Mouse (Mus musculus) common myeloid progenitor, adult 5-6 weeks (primary cell): ENCODE data around the gene Dph2. TPM values are rescaled to one million over a fixed set of nuclear protein-coding genes. Genes with fewer than 3 reads are reported as not detected.

Experiments
- ATAC-seq: replicated peaks from 2 replicates; pipeline ENCODE4 v1.8.0; 2016; ENCODE audit warnings: low read depth, mild to moderate bottlenecking, moderate TSS enrichment, inconsistent platforms; ENCODE audit not compliant: poor library complexity, severe bottlenecking
- total RNA-seq: library from RNA; stranded (forward); fragments of 200-1000, 187-1606 nt; gene quantifications from 2 replicates; pipeline ENCODE4 v1.2.3, GENCODE M21; 2017

Gene Dph2
- total RNA-seq, 1 experiment from 2014 or later = 7.0 TPM

DNA sequence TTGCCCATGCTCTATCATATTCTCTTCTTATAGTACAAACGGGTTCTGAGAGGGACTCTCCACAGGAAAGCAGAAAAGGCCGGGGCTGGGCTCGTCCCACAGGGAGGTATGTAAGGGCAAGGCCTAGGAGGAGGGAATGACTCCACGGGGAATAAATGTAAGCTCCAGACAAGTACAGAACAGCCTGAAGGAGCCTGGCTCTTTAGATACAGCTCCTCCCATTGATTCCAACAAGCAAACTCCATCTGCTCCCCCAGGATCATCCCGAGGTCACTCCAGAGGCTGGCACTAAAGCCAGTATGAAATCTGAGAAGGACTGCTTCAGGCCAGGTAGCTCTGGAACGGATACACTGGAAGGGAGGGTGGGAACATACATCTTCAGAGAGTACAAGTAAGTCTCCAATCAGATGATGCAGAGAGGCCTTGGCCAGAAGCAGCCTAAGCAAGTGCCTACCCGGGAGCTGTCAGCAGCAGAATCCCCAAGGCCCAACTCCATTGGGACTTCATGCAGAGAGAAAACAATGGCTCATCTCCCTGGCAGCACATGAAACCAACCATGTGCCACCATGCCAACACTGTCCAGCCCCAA is 20.9 kb upstream of the Dph2 start:
- no peak for ATAC-seq

DNA sequence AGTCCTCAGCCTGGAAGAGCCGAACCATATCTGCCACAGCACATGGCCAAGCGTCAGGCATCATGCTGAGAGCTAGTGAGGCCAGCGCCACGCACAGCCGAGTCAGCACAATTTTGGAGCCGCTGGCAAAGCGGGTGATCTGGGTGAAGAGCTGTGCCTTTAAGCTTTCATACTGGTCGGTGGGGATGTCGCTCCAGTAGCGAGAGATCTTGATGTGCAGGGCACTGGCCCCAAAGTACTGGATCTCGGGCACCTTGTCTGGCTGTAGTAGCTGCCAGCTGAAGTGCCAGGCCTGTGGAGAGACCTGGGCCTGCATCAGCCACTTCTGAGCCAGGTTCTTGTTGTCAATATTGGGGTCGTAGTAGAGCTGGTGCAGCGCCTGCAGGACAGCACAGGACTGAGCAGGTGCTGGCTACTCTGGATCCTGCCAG is 20.3 kb upstream of the Dph2 start:
- no peak for ATAC-seq

- no peak for ATAC-seq
Measured at GRCm38 (mm10) chr4:117908834-117909453, 17.1 kb upstream of the Dph2 start.

- no peak for ATAC-seq
Measured at GRCm38 (mm10) chr4:117906196-117906595, 14.4 kb upstream of the Dph2 start.

GRCm38 (mm10) chr4:117904761-117905160 is 12.9 kb upstream of the Dph2 start:
- no peak for ATAC-seq

- no peak for ATAC-seq
Measured at GRCm38 (mm10) chr4:117904094-117904493, 12.3 kb upstream of the Dph2 start.

GRCm38 (mm10) chr4:117898111-117898510 is 6.3 kb upstream of the Dph2 start:
- no peak for ATAC-seq

DNA sequence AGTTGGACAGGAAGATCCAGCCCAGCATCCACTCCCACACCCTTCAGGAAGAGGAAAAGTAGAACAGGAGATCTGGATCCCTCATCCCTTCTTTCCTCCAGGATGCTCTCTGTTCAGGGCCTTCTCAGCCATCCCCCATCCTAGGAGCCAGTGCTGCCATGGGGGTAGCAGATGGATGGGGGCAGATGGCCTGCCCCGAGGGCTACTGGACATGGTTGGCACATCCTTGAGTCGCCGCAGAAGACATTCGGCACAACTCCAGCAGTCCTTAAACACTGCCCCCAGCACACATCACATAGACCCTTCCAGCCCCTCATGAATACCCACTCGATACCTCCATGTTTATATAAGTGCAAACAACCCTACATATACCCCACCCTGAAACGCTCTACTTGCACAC is 4.2 kb upstream of the Dph2 start:
- ATAC-seq = no peak

DNA sequence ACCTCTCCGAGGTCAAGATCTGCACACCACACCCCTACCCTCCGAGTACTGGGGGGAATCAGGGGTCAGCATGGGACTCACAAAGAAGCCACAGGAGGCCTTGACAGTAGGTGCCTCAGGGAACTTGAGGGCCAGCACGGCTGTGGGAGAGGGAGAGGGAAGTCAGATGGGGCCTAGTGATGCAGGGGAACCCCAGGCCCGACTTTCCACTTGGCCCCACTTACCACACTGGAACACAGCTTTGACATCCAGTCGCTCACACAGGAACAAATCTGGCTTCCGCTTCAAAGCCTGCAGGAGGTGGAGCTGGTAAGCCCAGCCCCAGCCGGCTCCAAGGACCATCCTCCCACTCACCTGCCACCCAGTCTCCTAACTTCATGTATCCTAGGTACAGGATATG is 3.5 kb upstream of the Dph2 start:
- no peak for ATAC-seq

DNA sequence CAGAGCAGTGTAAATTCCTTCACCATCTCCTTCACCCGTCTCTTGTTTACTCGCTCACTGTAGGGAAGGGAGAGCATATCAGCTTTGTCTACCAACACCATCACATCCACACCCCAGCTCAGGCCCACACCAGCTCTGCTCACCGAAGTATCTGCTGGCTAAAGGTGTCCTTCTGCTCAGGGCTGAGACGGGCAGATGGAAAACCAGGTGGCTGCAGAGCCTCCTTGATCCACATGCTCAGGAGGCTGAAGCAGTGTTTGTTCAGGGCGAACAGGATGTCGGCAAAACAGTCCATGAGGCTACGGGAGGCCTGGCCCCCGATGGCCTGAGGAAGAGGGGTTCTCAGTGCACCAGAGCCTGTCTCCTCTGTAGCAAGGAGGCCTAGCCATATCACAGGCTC is 2.8 kb upstream of the Dph2 start:
- no peak for ATAC-seq

- peak; percentile 49 for ATAC-seq
Measured at GRCm38 (mm10) chr4:117893376-117893775, 1.5 kb upstream of the Dph2 start.

DNA sequence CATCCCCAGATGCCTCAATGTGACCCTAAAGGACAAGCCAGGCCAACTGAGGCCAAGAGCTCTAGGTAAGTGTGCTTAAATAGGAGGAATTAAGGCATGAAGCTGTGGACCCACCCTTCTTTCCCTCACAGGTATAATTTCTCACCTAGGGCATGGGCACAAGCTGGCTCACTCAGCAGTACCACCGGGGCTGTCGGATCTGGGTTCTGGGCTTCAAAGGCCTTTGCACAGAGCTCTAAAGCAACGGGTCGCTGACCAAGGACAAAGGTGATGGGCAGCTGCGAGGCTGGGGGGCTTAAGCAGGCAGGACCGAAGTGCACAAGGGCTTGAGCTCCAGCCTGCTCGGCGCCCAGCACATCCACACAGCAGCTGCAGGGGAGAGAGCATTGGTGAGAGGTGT is 1.1 kb downstream of the Dph2 start:
- ATAC-seq = no peak

DNA sequence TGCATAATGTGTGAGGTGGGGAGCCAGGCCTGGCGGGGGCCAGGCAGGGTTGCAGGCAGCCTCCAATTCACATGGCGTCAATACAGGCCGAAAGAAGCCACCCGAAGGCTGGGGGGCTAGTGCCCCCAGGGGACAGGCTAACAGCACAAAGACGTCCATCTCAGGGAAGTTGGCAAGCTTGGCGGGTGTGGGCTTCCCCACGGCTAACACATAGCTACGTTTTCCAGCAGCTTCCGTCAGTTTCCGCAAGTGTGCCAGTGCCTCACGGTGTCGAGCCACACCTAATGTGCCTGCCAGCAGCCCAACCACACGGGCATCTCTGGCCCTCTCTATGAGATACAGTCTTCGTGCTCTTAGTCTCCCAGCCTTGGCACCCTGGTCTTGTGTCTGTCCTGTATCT is 1.8 kb downstream of the Dph2 start:
- no peak for ATAC-seq

GRCm38 (mm10) chr4:117889471-117889870 is 2.4 kb downstream of the Dph2 start:
- no peak for ATAC-seq

DNA sequence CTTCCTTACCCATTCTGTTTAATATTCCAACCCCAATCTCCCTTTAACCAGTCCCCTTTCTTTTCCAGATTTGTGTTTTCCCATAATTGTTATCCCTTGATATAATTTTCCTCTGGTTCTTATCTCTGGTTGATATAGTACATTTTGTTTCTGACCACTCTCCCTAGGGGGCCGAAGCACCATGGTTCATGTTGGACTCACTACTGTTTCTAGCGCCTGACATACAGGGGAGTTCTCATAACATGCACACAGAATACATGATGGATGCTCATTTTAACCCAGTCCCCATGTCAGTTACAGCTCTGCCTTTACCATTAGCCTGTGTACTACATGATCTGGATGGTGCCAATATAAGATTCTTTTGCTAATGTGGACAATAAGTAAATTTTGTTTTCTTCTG is 3.9 kb downstream of the Dph2 start:
- no peak for ATAC-seq

- peak; percentile 71 for ATAC-seq
Measured at GRCm38 (mm10) chr4:117887133-117887532, 4.7 kb downstream of the Dph2 start, which contains the start of gene Atp6v0b. Gene Atp6v0b (minus strand): TSS chr4:117887333.

GRCm38 (mm10) chr4:117886644-117887043 is 5.2 kb downstream of the Dph2 start:
- ATAC-seq = peak; percentile 27; the same call in 1 of the 2 replicates

DNA sequence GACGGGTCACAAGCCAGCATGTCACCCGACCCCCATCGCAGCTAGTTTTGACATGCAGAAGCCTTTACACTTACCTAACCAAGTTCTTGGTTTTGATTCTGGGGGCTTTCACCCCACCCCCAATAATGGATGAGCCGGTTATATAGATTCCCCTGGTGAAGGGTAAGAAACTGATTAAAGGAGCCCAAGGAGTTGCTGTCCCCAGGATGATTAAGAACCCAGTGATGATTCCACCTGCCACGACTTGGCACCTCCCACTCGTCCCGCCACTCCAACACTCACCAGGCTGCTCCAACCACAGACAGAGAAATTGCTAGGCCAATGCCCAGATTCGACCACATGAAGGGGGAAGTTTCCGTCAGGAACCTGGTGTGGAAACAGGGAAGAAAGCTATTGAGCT is 5.8 kb downstream of the Dph2 start:
- ATAC-seq = no peak

DNA sequence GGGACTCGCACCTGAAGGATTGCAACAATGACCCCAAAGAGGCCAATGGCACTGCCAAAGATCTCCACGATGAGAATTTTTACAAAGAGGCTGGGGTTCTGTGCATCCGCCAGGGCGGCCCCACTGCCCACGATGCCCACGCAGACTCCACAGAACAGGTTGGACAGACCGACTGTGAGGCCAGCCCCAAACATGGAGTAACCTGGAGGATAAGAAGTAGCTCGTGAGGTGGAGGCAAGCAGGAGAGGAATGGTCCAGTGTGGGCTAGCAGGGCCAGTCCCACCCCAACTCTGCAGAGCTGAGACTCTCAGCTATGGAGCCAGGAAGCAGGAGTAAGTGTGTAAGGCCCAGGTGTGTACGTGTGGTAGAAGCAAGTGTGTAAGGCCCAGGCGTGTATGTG is 6.7 kb downstream of the Dph2 start:
- ATAC-seq = no peak

DNA sequence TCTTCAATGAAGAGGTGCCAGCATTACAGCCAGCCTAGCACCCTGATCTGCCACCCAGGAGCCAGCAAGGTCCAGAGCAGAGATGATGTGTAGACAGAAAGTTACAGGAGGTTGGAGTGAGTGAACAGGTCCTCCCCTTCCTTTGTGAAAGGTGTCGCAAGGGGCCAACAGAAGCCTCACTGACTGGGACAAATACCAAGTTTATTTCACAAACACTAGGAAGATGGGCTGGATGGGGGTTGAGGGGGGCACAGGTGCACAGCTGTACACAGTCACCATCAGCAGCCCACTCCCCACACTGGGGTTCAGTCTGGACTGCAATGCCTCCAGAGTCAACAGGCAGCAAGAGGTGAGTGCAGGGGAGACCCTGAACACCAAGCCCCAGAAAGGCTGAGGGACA is 7.7 kb downstream of the Dph2 start:
- no peak for ATAC-seq

DNA sequence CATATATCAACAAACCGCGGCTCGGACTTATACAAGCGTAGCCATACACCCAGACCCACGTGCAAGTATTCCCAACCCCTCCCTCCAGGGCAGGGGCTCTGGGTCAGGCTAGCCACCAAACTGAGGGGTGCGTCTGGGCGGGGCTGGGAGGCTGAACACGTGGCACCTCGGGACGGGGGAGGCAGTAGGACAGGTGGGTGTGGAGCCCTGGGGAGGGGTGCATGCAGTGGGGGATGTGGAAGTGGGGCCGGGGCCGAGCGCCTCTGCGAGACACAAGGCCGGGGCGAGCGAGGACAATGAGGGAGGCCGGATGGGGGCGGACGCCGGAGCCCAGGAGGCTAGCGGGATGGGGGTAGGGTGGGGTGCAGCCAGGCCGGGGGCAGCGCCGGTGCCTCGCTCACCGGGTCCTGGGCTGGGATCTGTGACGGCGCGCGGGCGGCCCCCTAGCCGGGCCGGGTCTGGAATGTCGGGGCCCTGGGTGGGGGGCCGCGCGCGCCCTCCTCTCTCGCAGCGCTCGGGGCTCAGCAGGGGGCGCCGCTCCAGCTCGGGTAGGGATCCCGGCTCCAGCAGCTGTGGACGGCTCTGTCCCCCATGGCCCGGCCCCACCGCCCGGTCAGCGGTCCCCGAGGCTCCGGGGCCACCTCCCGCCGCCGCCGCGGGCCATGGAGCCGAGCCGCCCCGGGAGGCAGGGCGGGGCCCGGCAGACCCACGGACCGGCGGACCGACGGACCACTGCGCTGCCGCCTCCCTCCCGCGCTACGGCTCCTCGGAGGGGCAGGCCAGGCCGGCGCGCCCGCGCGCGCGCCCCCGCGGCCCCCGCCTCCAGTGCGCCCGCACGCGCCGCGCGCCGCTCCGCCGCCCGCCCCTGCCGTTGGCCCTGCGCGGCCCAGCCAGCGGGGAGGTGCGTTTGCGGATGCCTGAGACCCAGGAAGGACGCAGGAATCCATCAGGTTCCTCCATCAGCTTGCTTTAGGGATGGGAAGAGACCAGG is 8.8 kb downstream of the Dph2 start, which contains the start of gene B4galt2:
B4galt2 (minus strand) TSS at position 787 of the 991 bp plus-strand sequence.
- no peak for ATAC-seq
